Mouse (Mus musculus): ENCODE measurements at regions not wholly inside any gene's neighbourhood (a gene's known extent, or its start where the extent isn't known, plus 50 kb on each side); places are given as distances from the start of the nearest gene placed in this dataset.

DNA sequence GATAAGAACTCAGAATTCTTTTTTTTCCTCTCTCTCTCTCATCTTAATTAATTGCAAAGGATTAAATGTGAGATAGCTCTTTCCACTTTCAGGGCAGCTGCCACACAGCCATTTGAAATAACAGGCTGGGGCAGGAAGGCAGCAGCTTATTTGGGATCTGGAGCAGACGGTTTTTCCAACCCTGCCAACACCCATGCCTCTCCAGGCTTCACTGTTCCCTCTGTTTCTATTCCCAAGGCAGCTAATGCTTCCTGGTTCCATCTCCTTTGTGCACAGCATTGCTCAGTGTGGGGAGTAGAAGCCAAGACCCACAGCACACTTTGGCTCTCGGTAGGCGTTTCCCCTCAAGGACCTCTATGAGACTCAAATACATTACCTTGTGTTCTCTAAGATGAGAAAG lies 109.4 kb upstream of the Nr4a3 start:
- TF ChIP-seq EP300 (IDR thresholded peaks at IDR 0.05; ENCODE audit: low read depth) (no peak), CTCF (IDR thresholded peaks at IDR 0.05; ENCODE audit: low read depth) (no peak)
